Mouse (Mus musculus) hindbrain, embryonic 16.5 days (tissue): Measurements from ENCODE around the gene Armt1. TPM values are rescaled to one million over a fixed set of nuclear protein-coding genes. Genes with fewer than 3 reads are reported as not detected.
A peak's percentile ranks its signal among the peaks of the same experiment; 100 is the strongest.

Experiments used
- ATAC-seq: fragments of 200-750 bp; cut with Nextera tagmentation; 2 replicates; pipeline ENCODE4 v1.8.0; 2017; ENCODE audit warnings: moderate TSS enrichment, moderate library complexity
- H3K27ac ChIP-seq: fragments of 300-500 bp; sonication (generic); 2 replicates; pipeline ENCODE4 v1.5.1; 2014; ENCODE audit warnings: low read depth, mild to moderate bottlenecking, control low read depth, low read length, moderate library complexity
- H3K27me3 ChIP-seq: fragments of 300-500 bp; sonication (generic); replicated peaks from 2 replicates; pipeline ENCODE4 v1.6.1; 2014; ENCODE audit warnings: low read length; ENCODE audit not compliant: control insufficient read depth, insufficient read depth
- H3K36me3 ChIP-seq: fragments of 300-500 bp; sonication (generic); 2 replicates; pipeline ENCODE4 v1.6.1; 2014; ENCODE audit warnings: mild to moderate bottlenecking, low read length, moderate library complexity, mixed read lengths; ENCODE audit not compliant: control insufficient read depth, insufficient read depth
- H3K4me1 ChIP-seq: fragments of 300-500 bp; sonication (generic); 2 replicates; pipeline ENCODE4 v1.6.1; 2014; ENCODE audit warnings: low read depth, low read length; ENCODE audit not compliant: control insufficient read depth, insufficient read depth
- H3K4me2 ChIP-seq: fragments of 300-500 bp; sonication (generic); 2 replicates; pipeline ENCODE4 v1.6.1; 2014; ENCODE audit warnings: mild to moderate bottlenecking, low read length, control low read depth, moderate library complexity
- H3K4me3 ChIP-seq: fragments of 300-500 bp; sonication (generic); 2 replicates; pipeline ENCODE4 v1.5.1; 2014; ENCODE audit warnings: mild to moderate bottlenecking, low read length, control low read depth, moderate library complexity
- H3K9ac ChIP-seq: fragments of 300-500 bp; sonication (generic); 2 replicates; pipeline ENCODE4 v1.6.1; 2014; ENCODE audit warnings: low read depth, mild to moderate bottlenecking, control low read depth, low read length, moderate library complexity
- H3K9me3 ChIP-seq: fragments of 300-500 bp; sonication (generic); 2 replicates; pipeline ENCODE4 v1.6.1; 2014; ENCODE audit warnings: mild to moderate bottlenecking, low read length, moderate library complexity; ENCODE audit not compliant: control insufficient read depth
- WGBS: fragments of 180-500 bp; shearing (Covaris S2); extraction: QIAGEN DNeasy Blood & Tissue Kit; methylation state at CpG from one replicate; pipeline ENCODE4 v1.1.7; 2014; 5-methylcytosine and 5-hydroxymethylcytosine counted together
- polyA plus RNA-seq: library from polyadenylated mRNA; unstranded; fragments of >200 nt; fragmentation: Nextera tagmentation; extraction: Ambion mirVana; gene quantifications from 2 replicates; pipeline ENCODE4 v1.2.1, GENCODE M21; 2015

The Armt1 gene
- polyA plus RNA-seq, result 10.6 and 10.9 TPM in 2 replicates

DNA sequence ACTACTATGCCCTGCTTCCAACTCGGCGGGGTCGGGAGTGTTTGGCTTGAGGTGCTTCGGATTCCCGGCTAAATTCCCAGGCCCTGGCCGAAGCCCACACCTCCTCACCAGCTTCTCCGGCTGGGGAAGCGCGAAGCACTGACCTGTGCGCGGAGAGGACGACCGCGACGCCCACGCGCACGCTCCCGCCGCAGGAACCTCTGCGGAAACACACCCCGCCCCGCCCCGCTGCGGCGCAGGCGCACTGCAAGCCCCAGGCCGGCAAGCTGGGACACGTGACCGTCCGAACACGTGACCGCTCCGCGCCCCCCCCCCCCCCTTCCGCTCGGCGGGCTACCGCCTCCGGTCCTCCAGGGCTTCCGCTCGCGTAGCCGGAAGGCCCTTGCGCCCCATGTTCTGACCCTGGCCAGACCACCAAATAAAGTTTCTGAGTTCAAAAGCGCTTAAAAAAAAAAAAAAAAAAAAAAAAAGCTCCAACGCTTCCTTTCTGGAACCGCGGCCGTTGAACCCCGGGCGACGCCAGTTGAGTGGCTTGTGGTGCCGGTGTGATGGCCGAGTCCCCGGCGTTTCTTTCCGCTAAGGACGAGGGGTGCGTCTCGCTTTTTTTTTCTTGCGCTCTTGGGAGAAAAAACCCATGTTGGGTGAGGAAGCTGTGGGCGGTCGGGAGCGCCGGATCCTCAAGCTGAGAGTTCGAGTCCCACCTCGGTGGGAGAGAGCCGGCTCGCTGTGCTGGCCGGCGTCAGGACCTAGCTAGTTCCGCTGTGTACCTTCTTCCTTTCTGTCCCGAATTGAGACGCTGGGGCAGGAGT lies at the start of gene Armt1, which contains the start of gene Rmnd1:
Gene Armt1 (plus strand): TSS at position 345 of the 809 bp plus-strand sequence.
Gene Rmnd1 (minus strand): TSS at position 266 of the 809 bp plus-strand sequence.
- Histone ChIP-seq H3K9ac (peak within 1 kb of the TSS; percentile 74), H3K9me3 (no peaks in the 10 kb centered on the region), H3K4me2 (peak within 1 kb of the TSS; percentile 75), H3K4me3 (peak within 1 kb of the TSS; percentile 69), H3K27me3 (no peaks in the 10 kb centered on the region), H3K4me1 (peaks cover 6% of the 10 kb centered on the region), H3K36me3 (no peaks in the 10 kb centered on the region), H3K27ac (peak within 1 kb of the TSS; percentile 83)
- WGBS, result under 1% methylated on average over 68 of the region's 75 CpGs
- peak; percentile 96 for ATAC-seq

DNA sequence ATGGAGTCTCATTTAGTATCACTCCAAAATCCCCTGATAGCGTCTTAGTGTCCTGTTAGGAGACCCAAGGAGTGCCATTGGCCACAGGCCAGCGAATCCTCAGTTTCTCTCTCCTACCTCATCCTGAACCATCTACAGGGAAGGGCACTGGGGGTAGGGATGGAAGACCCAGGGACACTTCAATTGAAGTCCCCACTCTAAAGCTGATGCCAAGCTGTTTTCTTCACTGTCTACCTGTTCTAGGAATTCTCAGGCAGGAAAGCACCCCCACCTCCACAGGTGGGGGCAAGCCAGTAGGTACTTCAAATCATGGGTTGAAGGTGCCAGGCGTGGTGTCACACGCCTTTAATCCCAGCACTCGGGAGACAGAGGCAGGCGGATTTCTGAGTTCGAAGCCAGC lies 48.0 kb upstream of the Armt1 start:
- 93% methylated on average over 7 of the region's 7 CpGs for WGBS
- no peak for ATAC-seq
- Histone ChIP-seq H3K27me3 (no peaks in the 10 kb centered on the region), H3K4me3 (no peak overlapping the region), H3K9me3 (no peaks in the 10 kb centered on the region), H3K27ac (no peak overlapping the region), H3K4me1 (peaks cover 10% of the 10 kb centered on the region), H3K4me2 (no peak overlapping the region), H3K9ac (no peak overlapping the region), H3K36me3 (no peaks in the 10 kb centered on the region)

- no peaks in the 10 kb centered on the region for H3K36me3 ChIP-seq
- H3K4me1 ChIP-seq, result peaks cover 35% of the 10 kb centered on the region
- H3K4me3 ChIP-seq, result peak overlapping the region; percentile 92
- H3K9me3 ChIP-seq, result no peaks in the 10 kb centered on the region
- WGBS, result under 1% methylated on average over 65 of the region's 133 CpGs
- peak overlapping the region; percentile 97 for H3K9ac ChIP-seq
- peak; percentile 92 for ATAC-seq
- H3K27me3 ChIP-seq, result no peaks in the 10 kb centered on the region
- H3K27ac ChIP-seq, result peak overlapping the region; percentile 100
- H3K4me2 ChIP-seq, result peak overlapping the region; percentile 64
These were observed 45.4 kb upstream of the Armt1 start for GRCm38 (mm10) chr10:4386609-4387591.

DNA sequence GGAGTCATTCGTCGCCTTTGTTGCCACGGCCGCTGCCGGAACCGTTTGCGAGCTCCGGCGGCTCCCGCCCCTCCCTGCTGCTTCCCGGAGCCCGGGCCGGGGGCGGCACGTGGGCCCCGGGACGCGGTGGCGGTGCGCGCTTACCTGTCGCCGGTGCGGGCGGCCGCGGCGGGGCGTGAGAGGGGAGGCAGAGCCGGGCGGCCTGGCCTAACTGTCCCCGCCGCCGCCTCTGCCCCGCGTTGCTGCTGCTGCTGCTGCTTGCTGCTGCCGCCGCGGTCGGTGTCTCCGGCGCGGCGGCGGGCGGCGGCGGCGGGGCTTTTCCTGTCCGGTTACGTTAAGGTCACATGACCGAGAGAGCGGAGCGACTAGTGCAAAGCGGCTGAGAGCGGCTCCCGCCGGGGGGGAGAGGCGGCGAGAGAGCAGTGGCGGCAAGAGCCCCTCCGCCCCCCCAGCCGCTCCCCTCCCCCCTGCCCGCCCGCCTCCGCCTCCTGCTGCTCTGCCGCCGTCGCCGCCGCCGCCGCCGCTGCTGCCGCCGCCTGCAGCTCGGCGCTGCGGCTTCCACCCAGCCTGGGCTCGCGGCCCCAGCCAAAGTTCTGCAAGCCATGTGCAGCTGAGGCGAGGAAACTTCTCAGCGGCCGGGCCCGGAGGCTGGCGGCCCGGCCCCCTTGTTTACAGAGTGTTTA lies 44.4 kb upstream of the Armt1 start, which contains the start of gene Zbtb2:
Gene Zbtb2 (minus strand): TSS at position 408 of the 683 bp plus-strand sequence.
- H3K4me1 ChIP-seq, result peaks cover 35% of the 10 kb centered on the region
- peak; percentile 5; the same call in 1 of the 2 replicates for ATAC-seq
- H3K4me3 ChIP-seq, result peak within 1 kb of the TSS; percentile 92
- no peaks in the 10 kb centered on the region for H3K36me3 ChIP-seq
- no peaks in the 10 kb centered on the region for H3K9me3 ChIP-seq
- H3K27ac ChIP-seq, result peak within 1 kb of the TSS; percentile 100
- 0% methylated on average over 59 of the region's 87 CpGs for WGBS
- peak within 1 kb of the TSS; percentile 97 for H3K9ac ChIP-seq
- H3K4me2 ChIP-seq, result peak within 1 kb of the TSS; percentile 71
- no peaks in the 10 kb centered on the region for H3K27me3 ChIP-seq

- Histone ChIP-seq H3K4me2 (peak overlapping the region; percentile 71), H3K4me3 (peak overlapping the region; percentile 92), H3K9ac (peak overlapping the region; percentile 97), H3K27ac (peak overlapping the region; percentile 100), H3K27me3 (no peaks in the 10 kb centered on the region), H3K9me3 (no peaks in the 10 kb centered on the region), H3K4me1 (peaks cover 35% of the 10 kb centered on the region), H3K36me3 (no peaks in the 10 kb centered on the region)
- under 1% methylated on average over 19 of the region's 19 CpGs for WGBS
- ATAC-seq, result no peak
These were observed 43.9 kb upstream of the Armt1 start for GRCm38 (mm10) chr10:4388384-4388745.

- ATAC-seq, result no peak
- Histone ChIP-seq H3K27ac (no peak overlapping the region), H3K9me3 (no peaks in the 10 kb centered on the region), H3K4me2 (peak overlapping the region; percentile 71), H3K27me3 (no peaks in the 10 kb centered on the region), H3K4me3 (peak overlapping the region; percentile 92), H3K9ac (peak overlapping the region; percentile 97; the same call in 1 of the 2 replicates), H3K36me3 (no peaks in the 10 kb centered on the region), H3K4me1 (peaks cover 35% of the 10 kb centered on the region)
- 25% methylated on average over 10 of the region's 10 CpGs for WGBS
These were observed 43.2 kb upstream of the Armt1 start for GRCm38 (mm10) chr10:4389036-4389435.

GRCm38 (mm10) chr10:4389461-4390112 lies 42.7 kb upstream of the Armt1 start:
- H3K9me3 ChIP-seq, result no peaks in the 10 kb centered on the region
- H3K4me3 ChIP-seq, result peak overlapping the region; percentile 92
- no peak for ATAC-seq
- no peak overlapping the region for H3K27ac ChIP-seq
- no peaks in the 10 kb centered on the region for H3K27me3 ChIP-seq
- peaks cover 35% of the 10 kb centered on the region for H3K4me1 ChIP-seq
- no peaks in the 10 kb centered on the region for H3K36me3 ChIP-seq
- H3K9ac ChIP-seq, result peak overlapping the region; percentile 33; the same call in 1 of the 2 replicates
- WGBS, result 45% methylated on average over 5 of the region's 5 CpGs
- peak overlapping the region; percentile 71 for H3K4me2 ChIP-seq

- H3K4me2 ChIP-seq, result no peak overlapping the region
- H3K4me3 ChIP-seq, result no peak overlapping the region
- H3K36me3 ChIP-seq, result no peaks in the 10 kb centered on the region
- no peaks in the 10 kb centered on the region for H3K9me3 ChIP-seq
- no peaks in the 10 kb centered on the region for H3K27me3 ChIP-seq
- H3K4me1 ChIP-seq, result peaks cover 35% of the 10 kb centered on the region
- no peak overlapping the region for H3K9ac ChIP-seq
- no peak overlapping the region for H3K27ac ChIP-seq
- no peak for ATAC-seq
- 77% methylated on average over 2 of the region's 2 CpGs for WGBS
These were observed 41.7 kb upstream of the Armt1 start for GRCm38 (mm10) chr10:4390550-4390949.
